Mouse (Mus musculus): Measurements from ENCODE around the gene Slu7. TPM values are rescaled to one million over a fixed set of nuclear protein-coding genes. Genes with fewer than 3 reads are reported as not detected.
A peak's percentile ranks its signal among the peaks of the same experiment; 100 is the strongest.

Gene Slu7
- polyA plus RNA-seq, 1 experiment from 2014 or later: 46.2 TPM

GRCm38 (mm10) chr11:43434024-43434407 is 472 bp downstream of the Slu7 start:
- DNase-seq (ENCODE audit: low spot score) (no peak), ATAC-seq (ENCODE audit: low read depth) (peak; percentile 28)
- Histone ChIP-seq H3K4me2 (ENCODE audit: low read depth, low read length) (peak overlapping the region; percentile 65), H3K27me3 (replicated peaks; ENCODE audit: control insufficient read depth, insufficient read depth, low read length) (no peaks in the 10 kb centered on the region), H3K4me1 (ENCODE audit: control insufficient read depth, insufficient read depth, low read length) (peaks cover 5% of the 10 kb centered on the region; the same call in 1 of the 2 replicates), H3K9ac (ENCODE audit: low read depth, low read length) (peak overlapping the region; percentile 84), H3K9me3 (ENCODE audit: control insufficient read depth, low read length) (no peaks in the 10 kb centered on the region), H3K4me3 (ENCODE audit: low read depth, low read length) (peak overlapping the region; percentile 91), H3K27ac (replicated peaks; ENCODE audit: low read depth, low read length) (no peak overlapping the region), H3K36me3 (ENCODE audit: control insufficient read depth, insufficient read depth, low read length) (peaks cover 20% of the 10 kb centered on the region)
- WGBS: 4% methylated on average over 9 of the region's 9 CpGs

GRCm38 (mm10) chr11:43441121-43441520 is 7.6 kb downstream of the Slu7 start:
- H3K36me3 ChIP-seq (ENCODE audit: control insufficient read depth, insufficient read depth, low read length): peaks cover 90% of the 10 kb centered on the region
- H3K4me3 ChIP-seq (ENCODE audit: low read depth, low read length): no peak overlapping the region
- H3K9me3 ChIP-seq (ENCODE audit: control insufficient read depth, low read length): no peaks in the 10 kb centered on the region
- no peak overlapping the region for H3K27ac ChIP-seq (replicated peaks; ENCODE audit: low read depth, low read length)
- H3K9ac ChIP-seq (ENCODE audit: low read depth, low read length): no peak overlapping the region
- no peak for DNase-seq (ENCODE audit: low spot score)
- no peak overlapping the region for H3K4me2 ChIP-seq (ENCODE audit: low read depth, low read length)
- no peaks in the 10 kb centered on the region for H3K4me1 ChIP-seq (ENCODE audit: control insufficient read depth, insufficient read depth, low read length)
- no peak for ATAC-seq (ENCODE audit: low read depth)
- H3K27me3 ChIP-seq (replicated peaks; ENCODE audit: control insufficient read depth, insufficient read depth, low read length): no peaks in the 10 kb centered on the region
- 91% methylated on average over 10 of the region's 10 CpGs for WGBS

- Histone ChIP-seq H3K27me3 (replicated peaks; ENCODE audit: control insufficient read depth, insufficient read depth, low read length) (no peaks in the 10 kb centered on the region), H3K27ac (replicated peaks; ENCODE audit: low read depth, low read length) (no peak overlapping the region), H3K4me1 (ENCODE audit: control insufficient read depth, insufficient read depth, low read length) (no peaks in the 10 kb centered on the region), H3K4me3 (ENCODE audit: low read depth, low read length) (no peak overlapping the region), H3K9ac (ENCODE audit: low read depth, low read length) (no peak overlapping the region), H3K36me3 (ENCODE audit: control insufficient read depth, insufficient read depth, low read length) (peaks cover 94% of the 10 kb centered on the region), H3K9me3 (ENCODE audit: control insufficient read depth, low read length) (no peaks in the 10 kb centered on the region), H3K4me2 (ENCODE audit: low read depth, low read length) (no peak overlapping the region)
- DNase-seq (ENCODE audit: low spot score) (no peak), ATAC-seq (ENCODE audit: low read depth) (no peak)
- 94% methylated on average over 13 of the region's 13 CpGs for WGBS
Observed at GRCm38 (mm10) chr11:43443183-43443582, 9.6 kb downstream of the Slu7 start.

- Histone ChIP-seq H3K4me1 (ENCODE audit: control insufficient read depth, insufficient read depth, low read length) (no peaks in the 10 kb centered on the region), H3K9me3 (ENCODE audit: control insufficient read depth, low read length) (no peaks in the 10 kb centered on the region), H3K27ac (replicated peaks; ENCODE audit: low read depth, low read length) (no peak overlapping the region), H3K27me3 (replicated peaks; ENCODE audit: control insufficient read depth, insufficient read depth, low read length) (no peaks in the 10 kb centered on the region), H3K4me2 (ENCODE audit: low read depth, low read length) (no peak overlapping the region), H3K36me3 (ENCODE audit: control insufficient read depth, insufficient read depth, low read length) (peaks cover 28% of the 10 kb centered on the region), H3K9ac (ENCODE audit: low read depth, low read length) (no peak overlapping the region), H3K4me3 (ENCODE audit: low read depth, low read length) (no peak overlapping the region)
- no peak for DNase-seq (ENCODE audit: low spot score)
- no peak for ATAC-seq (ENCODE audit: low read depth)
- WGBS: 72% methylated on average over 2 of the region's 2 CpGs
Observed at GRCm38 (mm10) chr11:43449916-43450315, 16.4 kb downstream of the Slu7 start.

GRCm38 (mm10) chr11:43451322-43451721 is 17.8 kb downstream of the Slu7 start:
- Histone ChIP-seq H3K27ac (replicated peaks; ENCODE audit: low read depth, low read length) (no peak overlapping the region), H3K4me1 (ENCODE audit: control insufficient read depth, insufficient read depth, low read length) (no peaks in the 10 kb centered on the region), H3K36me3 (ENCODE audit: control insufficient read depth, insufficient read depth, low read length) (peaks cover 14% of the 10 kb centered on the region), H3K27me3 (replicated peaks; ENCODE audit: control insufficient read depth, insufficient read depth, low read length) (no peaks in the 10 kb centered on the region), H3K4me3 (ENCODE audit: low read depth, low read length) (no peak overlapping the region), H3K9ac (ENCODE audit: low read depth, low read length) (no peak overlapping the region), H3K9me3 (ENCODE audit: control insufficient read depth, low read length) (no peaks in the 10 kb centered on the region), H3K4me2 (ENCODE audit: low read depth, low read length) (no peak overlapping the region)
- DNase-seq (ENCODE audit: low spot score) (no peak), ATAC-seq (ENCODE audit: low read depth) (no peak)
- 72% methylated on average over 4 of the region's 4 CpGs for WGBS

GRCm38 (mm10) chr11:43452266-43452665 is 18.7 kb downstream of the Slu7 start:
- H3K4me1 ChIP-seq (ENCODE audit: control insufficient read depth, insufficient read depth, low read length): no peaks in the 10 kb centered on the region
- H3K36me3 ChIP-seq (ENCODE audit: control insufficient read depth, insufficient read depth, low read length): peaks cover 4% of the 10 kb centered on the region
- WGBS: 76% methylated on average over 2 of the region's 2 CpGs
- no peak overlapping the region for H3K27ac ChIP-seq (replicated peaks; ENCODE audit: low read depth, low read length)
- no peak overlapping the region for H3K4me3 ChIP-seq (ENCODE audit: low read depth, low read length)
- DNase-seq (ENCODE audit: low spot score) (peak; percentile 34), ATAC-seq (ENCODE audit: low read depth) (no peak)
- H3K9me3 ChIP-seq (ENCODE audit: control insufficient read depth, low read length): no peaks in the 10 kb centered on the region
- no peaks in the 10 kb centered on the region for H3K27me3 ChIP-seq (replicated peaks; ENCODE audit: control insufficient read depth, insufficient read depth, low read length)
- no peak overlapping the region for H3K9ac ChIP-seq (ENCODE audit: low read depth, low read length)
- no peak overlapping the region for H3K4me2 ChIP-seq (ENCODE audit: low read depth, low read length)

GRCm38 (mm10) chr11:43463204-43463603 is 29.7 kb downstream of the Slu7 start:
- WGBS: 94% methylated on average over 25 of the region's 25 CpGs
- Histone ChIP-seq H3K9me3 (ENCODE audit: control insufficient read depth, low read length) (no peaks in the 10 kb centered on the region), H3K9ac (ENCODE audit: low read depth, low read length) (no peak overlapping the region), H3K4me2 (ENCODE audit: low read depth, low read length) (no peak overlapping the region), H3K4me3 (ENCODE audit: low read depth, low read length) (no peak overlapping the region), H3K27ac (replicated peaks; ENCODE audit: low read depth, low read length) (no peak overlapping the region), H3K4me1 (ENCODE audit: control insufficient read depth, insufficient read depth, low read length) (no peaks in the 10 kb centered on the region), H3K27me3 (replicated peaks; ENCODE audit: control insufficient read depth, insufficient read depth, low read length) (no peaks in the 10 kb centered on the region), H3K36me3 (ENCODE audit: control insufficient read depth, insufficient read depth, low read length) (no peaks in the 10 kb centered on the region)
- ATAC-seq (ENCODE audit: low read depth): no peak
- no peak for DNase-seq (ENCODE audit: low spot score)

- Histone ChIP-seq H3K9me3 (ENCODE audit: control insufficient read depth, low read length) (no peaks in the 10 kb centered on the region), H3K27ac (replicated peaks; ENCODE audit: low read depth, low read length) (peak overlapping the region; percentile 59; the same call in 1 of the 2 replicates)
- WGBS: 36% methylated on average over 5 of the region's 5 CpGs
Observed at GRCm38 (mm10) chr11:43470118-43470517, 36.6 kb downstream of the Slu7 start.

More at GRCm38 (mm10) chr11:43470118-43470517, 36.6 kb downstream of the Slu7 start:
- ATAC-seq (ENCODE audit: low read depth): no peak
- no peak overlapping the region for H3K4me3 ChIP-seq (ENCODE audit: low read depth, low read length)
- H3K36me3 ChIP-seq (ENCODE audit: control insufficient read depth, insufficient read depth, low read length): no peaks in the 10 kb centered on the region
- DNase-seq (ENCODE audit: low spot score): peak; percentile 64
- H3K27me3 ChIP-seq (replicated peaks; ENCODE audit: control insufficient read depth, insufficient read depth, low read length): no peaks in the 10 kb centered on the region
- H3K4me2 ChIP-seq (ENCODE audit: low read depth, low read length): no peak overlapping the region
- no peak overlapping the region for H3K9ac ChIP-seq (ENCODE audit: low read depth, low read length)
- H3K4me1 ChIP-seq (ENCODE audit: control insufficient read depth, insufficient read depth, low read length): peaks cover 8% of the 10 kb centered on the region; the same call in 1 of the 2 replicates

Measured in embryonic facial prominence, embryonic 14.5 days (tissue).